Mouse (Mus musculus) embryonic facial prominence, embryonic 15.5 days (tissue): ENCODE data around the gene Gpc6. TPM values are rescaled to one million over a fixed set of nuclear protein-coding genes. Genes with fewer than 3 reads are reported as not detected.

Experiments
- ATAC-seq: fragments of 200-750 bp; cut with Nextera tagmentation; 2 replicates; pipeline ENCODE4 v1.8.0; 2017; ENCODE audit warnings: low read depth, moderate TSS enrichment; ENCODE audit not compliant: insufficient number of reproducible peaks, low FRiP score, low TSS enrichment
- H3K27ac ChIP-seq: fragments of 300-500 bp; sonication (generic); replicated peaks from 2 replicates; pipeline ENCODE4 v1.5.1; 2015; ENCODE audit warnings: mild to moderate bottlenecking, inconsistent platforms
- H3K27me3 ChIP-seq: fragments of 300-500 bp; sonication (generic); 2 replicates; pipeline ENCODE4 v1.6.1; 2015; ENCODE audit warnings: inconsistent platforms
- H3K36me3 ChIP-seq: fragments of 300-500 bp; sonication (generic); 2 replicates; pipeline ENCODE4 v1.6.1; 2015; ENCODE audit warnings: mild to moderate bottlenecking, inconsistent platforms
- H3K4me1 ChIP-seq: fragments of 300-500 bp; sonication (generic); 2 replicates; pipeline ENCODE4 v1.6.1; 2015; ENCODE audit warnings: inconsistent platforms
- H3K4me2 ChIP-seq: fragments of 300-500 bp; sonication (generic); replicated peaks from 2 replicates; pipeline ENCODE4 v1.6.1; 2015; ENCODE audit warnings: mild to moderate bottlenecking, inconsistent platforms
- H3K4me3 ChIP-seq: fragments of 300-500 bp; sonication (generic); replicated peaks from 2 replicates; pipeline ENCODE4 v1.5.1; 2015; ENCODE audit warnings: mild to moderate bottlenecking, inconsistent platforms
- H3K9ac ChIP-seq: fragments of 300-500 bp; sonication (generic); 2 replicates; pipeline ENCODE4 v1.6.1; 2015; ENCODE audit warnings: inconsistent platforms
- H3K9me3 ChIP-seq: fragments of 300-500 bp; sonication (generic); replicated peaks from 2 replicates; pipeline ENCODE4 v1.6.1; 2016; ENCODE audit warnings: inconsistent platforms
- WGBS: fragments of 180-500 bp; shearing (Covaris S2); methylation state at CpG from one replicate; pipeline ENCODE4 v1.1.7; 2015; 5-methylcytosine and 5-hydroxymethylcytosine counted together
- polyA plus RNA-seq: library from polyadenylated mRNA; unstranded; fragments of >200 nt; fragmentation: Nextera tagmentation; extraction: Ambion mirVana; gene quantifications from 2 replicates; pipeline ENCODE4 v1.2.1, GENCODE M21; 2015

Gpc6 gene
- polyA plus RNA-seq, 1 experiment from 2014 or later = 42.3 TPM

GRCm38 (mm10) chr14:117755231-117755630 is 830.1 kb downstream of the Gpc6 start:
- Histone ChIP-seq H3K4me3 (no peak overlapping the region), H3K4me2 (no peak overlapping the region), H3K9ac (no peak overlapping the region), H3K27me3 (no peaks in the 10 kb centered on the region), H3K9me3 (no peaks in the 10 kb centered on the region), H3K36me3 (no peaks in the 10 kb centered on the region), H3K27ac (no peak overlapping the region), H3K4me1 (no peaks in the 10 kb centered on the region)
- no peak for ATAC-seq
- 71% methylated on average over 7 of the region's 7 CpGs for WGBS

GRCm38 (mm10) chr14:117756505-117756904 is 831.4 kb downstream of the Gpc6 start:
- H3K9ac ChIP-seq = no peak overlapping the region
- H3K9me3 ChIP-seq = no peaks in the 10 kb centered on the region
- WGBS = 75% methylated on average over 7 of the region's 7 CpGs
- H3K4me2 ChIP-seq = no peak overlapping the region
- no peak overlapping the region for H3K27ac ChIP-seq
- H3K4me3 ChIP-seq = no peak overlapping the region
- no peaks in the 10 kb centered on the region for H3K4me1 ChIP-seq
- no peaks in the 10 kb centered on the region for H3K36me3 ChIP-seq
- no peak for ATAC-seq
- no peaks in the 10 kb centered on the region for H3K27me3 ChIP-seq

- Histone ChIP-seq H3K4me3 (no peak overlapping the region), H3K27ac (no peak overlapping the region), H3K9me3 (no peaks in the 10 kb centered on the region), H3K4me2 (no peak overlapping the region), H3K36me3 (no peaks in the 10 kb centered on the region), H3K27me3 (no peaks in the 10 kb centered on the region), H3K9ac (no peak overlapping the region), H3K4me1 (no peaks in the 10 kb centered on the region)
- WGBS = 88% methylated on average over 6 of the region's 6 CpGs
- no peak for ATAC-seq
Observed at GRCm38 (mm10) chr14:117757790-117758358, 832.8 kb downstream of the Gpc6 start.

GRCm38 (mm10) chr14:117760830-117761517 is 835.9 kb downstream of the Gpc6 start:
- no peak for ATAC-seq
- Histone ChIP-seq H3K4me1 (no peaks in the 10 kb centered on the region), H3K9ac (no peak overlapping the region), H3K4me2 (no peak overlapping the region), H3K27me3 (no peaks in the 10 kb centered on the region), H3K27ac (no peak overlapping the region), H3K9me3 (no peaks in the 10 kb centered on the region), H3K36me3 (no peaks in the 10 kb centered on the region), H3K4me3 (no peak overlapping the region)
- 70% methylated on average over 4 of the region's 4 CpGs for WGBS

GRCm38 (mm10) chr14:117762934-117763333 is 837.8 kb downstream of the Gpc6 start:
- Histone ChIP-seq H3K27ac (no peak overlapping the region), H3K4me2 (no peak overlapping the region), H3K27me3 (no peaks in the 10 kb centered on the region), H3K9ac (no peak overlapping the region), H3K9me3 (no peaks in the 10 kb centered on the region), H3K4me1 (no peaks in the 10 kb centered on the region), H3K4me3 (no peak overlapping the region), H3K36me3 (no peaks in the 10 kb centered on the region)
- ATAC-seq = no peak
- WGBS = 70% methylated on average over 5 of the region's 5 CpGs

GRCm38 (mm10) chr14:117767861-117768260 is 842.7 kb downstream of the Gpc6 start:
- no peaks in the 10 kb centered on the region for H3K9me3 ChIP-seq
- H3K27me3 ChIP-seq = no peaks in the 10 kb centered on the region
- no peaks in the 10 kb centered on the region for H3K36me3 ChIP-seq
- no peak overlapping the region for H3K4me2 ChIP-seq
- ATAC-seq = no peak
- no peak overlapping the region for H3K9ac ChIP-seq
- 79% methylated on average over 4 of the region's 4 CpGs for WGBS
- H3K4me3 ChIP-seq = no peak overlapping the region
- no peaks in the 10 kb centered on the region for H3K4me1 ChIP-seq
- H3K27ac ChIP-seq = no peak overlapping the region

GRCm38 (mm10) chr14:117768697-117769096 is 843.6 kb downstream of the Gpc6 start:
- no peak for ATAC-seq
- H3K27ac ChIP-seq = no peak overlapping the region
- no peak overlapping the region for H3K9ac ChIP-seq
- no peak overlapping the region for H3K4me3 ChIP-seq
- no peaks in the 10 kb centered on the region for H3K9me3 ChIP-seq
- H3K27me3 ChIP-seq = no peaks in the 10 kb centered on the region
- H3K4me1 ChIP-seq = no peaks in the 10 kb centered on the region
- WGBS = 88% methylated on average over 7 of the region's 7 CpGs
- no peaks in the 10 kb centered on the region for H3K36me3 ChIP-seq
- H3K4me2 ChIP-seq = no peak overlapping the region

GRCm38 (mm10) chr14:117773373-117773772 is 848.3 kb downstream of the Gpc6 start:
- no peak for ATAC-seq

GRCm38 (mm10) chr14:117777866-117778500 is 852.9 kb downstream of the Gpc6 start:
- no peaks in the 10 kb centered on the region for H3K9me3 ChIP-seq
- no peaks in the 10 kb centered on the region for H3K27me3 ChIP-seq
- no peak overlapping the region for H3K4me2 ChIP-seq
- H3K27ac ChIP-seq = no peak overlapping the region
- H3K36me3 ChIP-seq = no peaks in the 10 kb centered on the region
- no peak overlapping the region for H3K4me3 ChIP-seq
- no peak overlapping the region for H3K9ac ChIP-seq
- 91% methylated on average over 13 of the region's 13 CpGs for WGBS
- H3K4me1 ChIP-seq = no peaks in the 10 kb centered on the region
- no peak for ATAC-seq

More at GRCm38 (mm10) chr14:117773373-117773772, 848.3 kb downstream of the Gpc6 start:
- Histone ChIP-seq H3K9ac (no peak overlapping the region), H3K4me1 (no peaks in the 10 kb centered on the region), H3K9me3 (no peaks in the 10 kb centered on the region), H3K27ac (no peak overlapping the region), H3K36me3 (no peaks in the 10 kb centered on the region), H3K4me2 (no peak overlapping the region), H3K27me3 (no peaks in the 10 kb centered on the region), H3K4me3 (no peak overlapping the region)
- WGBS = 87% methylated on average over 2 of the region's 2 CpGs

- no peaks in the 10 kb centered on the region for H3K36me3 ChIP-seq
- H3K9ac ChIP-seq = no peak overlapping the region
- no peak overlapping the region for H3K4me3 ChIP-seq
- WGBS = 70% methylated on average over 15 of the region's 15 CpGs
- no peak overlapping the region for H3K4me2 ChIP-seq
- no peaks in the 10 kb centered on the region for H3K27me3 ChIP-seq
- no peaks in the 10 kb centered on the region for H3K9me3 ChIP-seq
- no peak overlapping the region for H3K27ac ChIP-seq
- ATAC-seq = no peak
- no peaks in the 10 kb centered on the region for H3K4me1 ChIP-seq
Observed at GRCm38 (mm10) chr14:117778538-117779413, 853.7 kb downstream of the Gpc6 start.

- H3K9ac ChIP-seq = no peak overlapping the region
- H3K4me3 ChIP-seq = no peak overlapping the region
- no peak overlapping the region for H3K4me2 ChIP-seq
- H3K27ac ChIP-seq = no peak overlapping the region
- 0 out of 2 replicates have a peak, but pooled peaks cover 4% of the 10 kb centered on the region for H3K4me1 ChIP-seq
- no peaks in the 10 kb centered on the region for H3K27me3 ChIP-seq
- H3K9me3 ChIP-seq = no peaks in the 10 kb centered on the region
- no peak for ATAC-seq
- WGBS = 43% methylated on average over 5 of the region's 5 CpGs
- no peaks in the 10 kb centered on the region for H3K36me3 ChIP-seq
Observed at GRCm38 (mm10) chr14:117781724-117782123, 856.6 kb downstream of the Gpc6 start.
